Mouse (Mus musculus) heart, adult 2 months (tissue): ENCODE measurements around the gene Celf2. TPM values are rescaled to one million over a fixed set of nuclear protein-coding genes. Genes with fewer than 3 reads are reported as not detected.
A peak's percentile ranks its signal among the peaks of the same experiment; 100 is the strongest.

Source experiments
- DNase-seq, 2 experiments: peaks; one replicate each; pipeline ENCODE4 v3.0.0; 2021
- H3K27ac ChIP-seq: fragments of 200-600 bp; 2 replicates; pipeline ENCODE4 v1.8.1; 2022
- H3K27me3 ChIP-seq: fragments of 200-500 bp; 2 replicates; pipeline ENCODE4 v1.6.1; 2012; ENCODE audit warnings: mild to moderate bottlenecking, low read length, inconsistent platforms, mixed read lengths; ENCODE audit not compliant: control insufficient read depth, insufficient read depth
- H3K36me3 ChIP-seq: fragments of 200-500 bp; 2 replicates; pipeline ENCODE4 v1.6.1; 2012; ENCODE audit warnings: low read length, inconsistent platforms; ENCODE audit not compliant: control insufficient read depth, insufficient read depth
- H3K4me1 ChIP-seq: fragments of 200-500 bp; 2 replicates; pipeline ENCODE4 v1.6.1; 2011; ENCODE audit warnings: low read length; ENCODE audit not compliant: control insufficient read depth, insufficient read depth
- H3K4me3 ChIP-seq: fragments of 200-600 bp; 2 replicates; pipeline ENCODE4 v1.8.1; 2022
- H3K79me2 ChIP-seq: fragments of 200-500 bp; replicated peaks from 2 replicates; pipeline ENCODE4 v1.6.1; 2012; ENCODE audit warnings: mild to moderate bottlenecking, inconsistent platforms, low read length, moderate library complexity, mixed read lengths; ENCODE audit not compliant: control insufficient read depth, insufficient read depth
- H3K9ac ChIP-seq: fragments of 200-500 bp; 2 replicates; pipeline ENCODE4 v1.6.1; 2012; ENCODE audit warnings: low read depth, mild to moderate bottlenecking, control low read depth, inconsistent platforms, low read length, mixed read lengths
- CTCF ChIP-seq: fragments of 200-600 bp; IDR thresholded peaks from 2 replicates; pipeline ENCODE4 v1.8.1; 2022; ENCODE audit warnings: antibody characterized with exemption, mild to moderate bottlenecking, moderate library complexity
- EP300 ChIP-seq: fragments of 200-500 bp; IDR thresholded peaks from 2 replicates; pipeline ENCODE4 v1.6.1; 2011; ENCODE audit warnings: low read depth, low read length, control low read depth; ENCODE audit not compliant: insufficient read depth
- POLR2A ChIP-seq: fragments of 200-500 bp; IDR thresholded peaks from 2 replicates; pipeline ENCODE4 v1.6.1; 2011; ENCODE audit warnings: mild to moderate bottlenecking, low read depth, low read length, control low read depth; ENCODE audit not compliant: insufficient read depth
- WGBS: fragments of 180-500 bp; shearing (Covaris S2); methylation state at CpG from one replicate; pipeline ENCODE4 v1.1.7; 2018; 5-methylcytosine and 5-hydroxymethylcytosine counted together
- intact Hi-C: fragments of 180-260 bp; cut with DNase I; formaldehyde crosslinking; loops from one replicate; pipeline ENCODE4 v1.15.1; 2025
- polyA plus RNA-seq: library from polyadenylated mRNA; depleted of rRNA; stranded (reverse); fragments of >200 nt; gene quantifications from 2 replicates; pipeline ENCODE4 v1.2.3, GENCODE M21; 2012
- total RNA-seq, 2 experiments: library from RNA; stranded (reverse); gene quantifications; 2 replicates each; pipeline ENCODE4 v1.2.3; 2021

The Celf2 gene
- total and polyA plus RNA-seq, 3 experiments = 38.1 to 63.9 (median 56.7) TPM

- no peak for DNase-seq
- H3K27me3 ChIP-seq = no peaks in the 10 kb centered on the region
- intact Hi-C loops = no loop called here
- H3K36me3 ChIP-seq = no peaks in the 10 kb centered on the region
- H3K79me2 ChIP-seq = no peaks in the 10 kb centered on the region
- H3K4me1 ChIP-seq = no peaks in the 10 kb centered on the region
- H3K9ac ChIP-seq = no peak overlapping the region
- no peak for TF ChIP-seq POLR2A
- no peak for TF ChIP-seq CTCF
- TF ChIP-seq EP300 = no peak
- H3K27ac ChIP-seq = no peak overlapping the region
- WGBS = 94% methylated on average over 12 of the region's 12 CpGs
- H3K4me3 ChIP-seq = no peak overlapping the region
These were observed 576.2 kb downstream of the Celf2 start for GRCm38 (mm10) chr2:6933130-6933529.

- Histone ChIP-seq H3K27me3 (no peaks in the 10 kb centered on the region), H3K4me3 (no peak overlapping the region), H3K27ac (no peak overlapping the region), H3K79me2 (no peaks in the 10 kb centered on the region), H3K9ac (no peak overlapping the region), H3K4me1 (no peaks in the 10 kb centered on the region; the same call in 1 of the 2 replicates), H3K36me3 (peaks cover 4% of the 10 kb centered on the region)
- peak in 1 of 2 experiments; percentile 14 for DNase-seq
- intact Hi-C loops = no loop called here
- TF ChIP-seq EP300 = no peak
- no peak for TF ChIP-seq POLR2A
- 76% methylated on average over 4 of the region's 4 CpGs for WGBS
These were observed 581.5 kb downstream of the Celf2 start for GRCm38 (mm10) chr2:6927693-6928360.

GRCm38 (mm10) chr2:6925505-6925904 is 583.9 kb downstream of the Celf2 start:
- H3K79me2 ChIP-seq = peaks cover 2% of the 10 kb centered on the region; the same call in 1 of the 2 replicates
- no peak overlapping the region for H3K4me3 ChIP-seq
- H3K27me3 ChIP-seq = no peaks in the 10 kb centered on the region
- WGBS = 91% methylated on average over 5 of the region's 5 CpGs
- no peak overlapping the region for H3K9ac ChIP-seq
- peaks cover 4% of the 10 kb centered on the region for H3K36me3 ChIP-seq
- no peak for TF ChIP-seq POLR2A
- no peak for TF ChIP-seq EP300
- TF ChIP-seq CTCF = no peak
- H3K27ac ChIP-seq = no peak overlapping the region
- intact Hi-C loops = no loop called here
- DNase-seq = no peak
- H3K4me1 ChIP-seq = no peaks in the 10 kb centered on the region; the same call in 1 of the 2 replicates

- intact Hi-C loops = no loop called here
- no peak for DNase-seq
- TF ChIP-seq EP300 (no peak), POLR2A (no peak), CTCF (no peak)
- H3K27ac ChIP-seq = no peak overlapping the region
- H3K9ac ChIP-seq = no peak overlapping the region
- no peaks in the 10 kb centered on the region; the same call in 1 of the 2 replicates for H3K4me1 ChIP-seq
- no peaks in the 10 kb centered on the region for H3K27me3 ChIP-seq
- WGBS = 40% methylated on average over 15 of the region's 15 CpGs
- peaks cover 2% of the 10 kb centered on the region; the same call in 1 of the 2 replicates for H3K79me2 ChIP-seq
- no peak overlapping the region for H3K4me3 ChIP-seq
- peaks cover 4% of the 10 kb centered on the region for H3K36me3 ChIP-seq
These were observed 585.5 kb downstream of the Celf2 start for GRCm38 (mm10) chr2:6923738-6924474.

DNA sequence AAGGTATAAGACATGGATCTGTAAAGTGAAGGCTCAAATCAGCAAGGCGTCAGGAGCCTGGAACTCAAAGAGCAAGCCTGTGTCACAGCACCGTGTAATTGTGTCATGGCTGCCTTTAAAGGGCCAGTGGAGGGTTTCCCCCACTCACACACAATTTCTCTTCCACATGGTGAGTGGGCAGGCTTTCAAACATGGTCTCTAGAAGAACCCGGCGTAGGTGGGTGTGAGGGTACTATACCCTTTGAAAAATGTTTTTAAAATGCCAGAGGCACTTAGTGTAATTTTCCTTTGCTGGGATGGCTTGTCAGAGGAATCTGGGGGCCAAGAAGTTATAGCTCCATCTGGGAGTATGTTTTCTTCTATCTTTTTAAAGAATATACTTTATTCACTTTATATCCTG is 594.0 kb downstream of the Celf2 start:
- 91% methylated on average over 4 of the region's 4 CpGs for WGBS
- Histone ChIP-seq H3K4me3 (no peak overlapping the region), H3K27me3 (no peaks in the 10 kb centered on the region), H3K79me2 (no peaks in the 10 kb centered on the region), H3K36me3 (no peaks in the 10 kb centered on the region; the same call in 1 of the 2 replicates), H3K9ac (no peak overlapping the region), H3K27ac (no peak overlapping the region), H3K4me1 (peaks cover 2% of the 10 kb centered on the region)
- intact Hi-C loops = no loop called here
- TF ChIP-seq POLR2A = no peak
- no peak for DNase-seq

DNA sequence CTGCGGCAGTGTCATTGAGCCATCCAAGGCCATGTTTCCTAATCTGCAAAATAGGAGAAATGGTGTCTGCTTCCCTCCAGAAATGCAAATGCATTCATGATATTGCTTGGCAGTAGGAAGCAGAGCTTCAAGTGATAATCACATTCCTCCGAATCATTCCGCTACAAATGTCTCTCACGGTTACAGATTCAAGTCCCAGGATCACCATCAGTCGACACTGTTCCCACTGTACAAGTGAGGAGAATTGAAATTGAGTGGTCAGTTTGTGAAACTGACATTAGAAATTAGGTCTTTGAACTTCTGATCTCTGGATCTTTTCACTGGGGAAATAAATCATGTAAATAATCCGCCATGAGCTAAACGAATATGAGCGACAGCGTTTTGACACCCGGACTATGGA is 596.0 kb downstream of the Celf2 start:
- no peaks in the 10 kb centered on the region for H3K79me2 ChIP-seq
- no peak overlapping the region for H3K27ac ChIP-seq
- no peak overlapping the region for H3K4me3 ChIP-seq
- 91% methylated on average over 10 of the region's 10 CpGs for WGBS
- TF ChIP-seq CTCF = no peak
- no peak for TF ChIP-seq POLR2A
- TF ChIP-seq EP300 = no peak
- H3K4me1 ChIP-seq = peaks cover 2% of the 10 kb centered on the region
- intact Hi-C loops = no loop called here
- H3K9ac ChIP-seq = no peak overlapping the region
- no peaks in the 10 kb centered on the region for H3K27me3 ChIP-seq
- DNase-seq = no peak
- no peaks in the 10 kb centered on the region; the same call in 1 of the 2 replicates for H3K36me3 ChIP-seq
